Mouse (Mus musculus): Measurements from ENCODE around the gene Cstf1. TPM values are rescaled to one million over a fixed set of nuclear protein-coding genes. Genes with fewer than 3 reads are reported as not detected.

Cstf1 gene
- polyA plus RNA-seq, 1 experiment from 2014 or later, result 36.8 TPM

- H3K9me3 ChIP-seq (replicated peaks), result no peaks in the 10 kb centered on the region
- WGBS, result 64% methylated on average over 7 of the region's 7 CpGs
Observed at GRCm38 (mm10) chr2:172404239-172404638, 33.8 kb downstream of the Cstf1 start.

GRCm38 (mm10) chr2:172405011-172405410, 34.5 kb downstream of the Cstf1 start:
- no peak overlapping the region for H3K9ac ChIP-seq
- H3K4me1 ChIP-seq, result peaks cover 2% of the 10 kb centered on the region; the same call in 1 of the 2 replicates
- no peak overlapping the region for H3K27ac ChIP-seq
- ATAC-seq, result no peak
- H3K4me2 ChIP-seq, result no peak overlapping the region
- no peaks in the 10 kb centered on the region for H3K36me3 ChIP-seq (ENCODE audit: poor library complexity, severe bottlenecking)
- no peaks in the 10 kb centered on the region for H3K27me3 ChIP-seq
- 73% methylated on average over 3 of the region's 3 CpGs for WGBS
- no peak overlapping the region for H3K4me3 ChIP-seq
- no peaks in the 10 kb centered on the region for H3K9me3 ChIP-seq (replicated peaks)

More at GRCm38 (mm10) chr2:172404239-172404638, 33.8 kb downstream of the Cstf1 start:
- Histone ChIP-seq H3K4me2 (no peak overlapping the region), H3K27ac (no peak overlapping the region), H3K27me3 (no peaks in the 10 kb centered on the region), H3K36me3 (ENCODE audit: poor library complexity, severe bottlenecking) (no peaks in the 10 kb centered on the region), H3K4me1 (peaks cover 7% of the 10 kb centered on the region; the same call in 1 of the 2 replicates), H3K4me3 (no peak overlapping the region), H3K9ac (no peak overlapping the region)
- ATAC-seq, result no peak

GRCm38 (mm10) chr2:172406173-172406572, 35.7 kb downstream of the Cstf1 start:
- Histone ChIP-seq H3K27me3 (no peaks in the 10 kb centered on the region), H3K36me3 (ENCODE audit: poor library complexity, severe bottlenecking) (no peaks in the 10 kb centered on the region), H3K4me3 (no peak overlapping the region), H3K9ac (no peak overlapping the region), H3K27ac (no peak overlapping the region), H3K9me3 (replicated peaks) (no peaks in the 10 kb centered on the region), H3K4me2 (no peak overlapping the region), H3K4me1 (no peaks in the 10 kb centered on the region)
- WGBS, result 86% methylated on average over 4 of the region's 4 CpGs
- ATAC-seq, result no peak

GRCm38 (mm10) chr2:172407499-172407898, 37.0 kb downstream of the Cstf1 start:
- Histone ChIP-seq H3K4me3 (no peak overlapping the region), H3K27me3 (no peaks in the 10 kb centered on the region), H3K9ac (no peak overlapping the region), H3K36me3 (ENCODE audit: poor library complexity, severe bottlenecking) (no peaks in the 10 kb centered on the region), H3K9me3 (replicated peaks) (no peaks in the 10 kb centered on the region), H3K27ac (no peak overlapping the region), H3K4me1 (no peaks in the 10 kb centered on the region), H3K4me2 (no peak overlapping the region)
- no peak for ATAC-seq
- 80% methylated on average over 2 of the region's 2 CpGs for WGBS

GRCm38 (mm10) chr2:172410686-172411085, 40.2 kb downstream of the Cstf1 start:
- no peak overlapping the region for H3K4me2 ChIP-seq
- WGBS, result 86% methylated on average over 2 of the region's 2 CpGs
- H3K27ac ChIP-seq, result no peak overlapping the region
- no peaks in the 10 kb centered on the region for H3K27me3 ChIP-seq
- no peaks in the 10 kb centered on the region for H3K36me3 ChIP-seq (ENCODE audit: poor library complexity, severe bottlenecking)
- no peaks in the 10 kb centered on the region for H3K9me3 ChIP-seq (replicated peaks)
- ATAC-seq, result no peak
- H3K4me1 ChIP-seq, result no peaks in the 10 kb centered on the region
- H3K4me3 ChIP-seq, result no peak overlapping the region
- no peak overlapping the region for H3K9ac ChIP-seq

GRCm38 (mm10) chr2:172411091-172411490, 40.6 kb downstream of the Cstf1 start:
- H3K36me3 ChIP-seq (ENCODE audit: poor library complexity, severe bottlenecking), result no peaks in the 10 kb centered on the region
- no peaks in the 10 kb centered on the region for H3K27me3 ChIP-seq
- no peaks in the 10 kb centered on the region for H3K9me3 ChIP-seq (replicated peaks)
- no peak overlapping the region for H3K4me2 ChIP-seq
- no peak overlapping the region for H3K27ac ChIP-seq
- no peak overlapping the region for H3K9ac ChIP-seq
- 86% methylated on average over 11 of the region's 11 CpGs for WGBS
- H3K4me1 ChIP-seq, result no peaks in the 10 kb centered on the region
- no peak for ATAC-seq
- H3K4me3 ChIP-seq, result no peak overlapping the region

- Histone ChIP-seq H3K9ac (no peak overlapping the region), H3K4me3 (no peak overlapping the region), H3K27me3 (no peaks in the 10 kb centered on the region), H3K4me1 (no peaks in the 10 kb centered on the region), H3K27ac (no peak overlapping the region), H3K9me3 (replicated peaks) (no peaks in the 10 kb centered on the region), H3K36me3 (ENCODE audit: poor library complexity, severe bottlenecking) (no peaks in the 10 kb centered on the region), H3K4me2 (no peak overlapping the region)
- ATAC-seq, result no peak
- WGBS, result 15% methylated on average over 9 of the region's 9 CpGs
Observed at GRCm38 (mm10) chr2:172412454-172412853, 42.0 kb downstream of the Cstf1 start.

- 34% methylated on average over 4 of the region's 4 CpGs for WGBS
- Histone ChIP-seq H3K36me3 (ENCODE audit: poor library complexity, severe bottlenecking) (no peaks in the 10 kb centered on the region), H3K27ac (no peak overlapping the region), H3K27me3 (no peaks in the 10 kb centered on the region), H3K4me1 (no peaks in the 10 kb centered on the region), H3K9me3 (replicated peaks) (no peaks in the 10 kb centered on the region), H3K4me2 (no peak overlapping the region), H3K9ac (no peak overlapping the region), H3K4me3 (no peak overlapping the region)
- ATAC-seq, result no peak
Observed at GRCm38 (mm10) chr2:172413273-172413672, 42.8 kb downstream of the Cstf1 start.

- whole genome bisulfite sequencing, result 59% methylated on average over 5 of the region's 5 CpGs
- no peak overlapping the region for H3K4me2 ChIP-seq
- no peaks in the 10 kb centered on the region for H3K36me3 ChIP-seq (ENCODE audit: poor library complexity, severe bottlenecking)
- H3K9ac ChIP-seq, result no peak overlapping the region
- H3K27me3 ChIP-seq, result no peaks in the 10 kb centered on the region
- no peak for ATAC-seq
- no peaks in the 10 kb centered on the region for H3K9me3 ChIP-seq (replicated peaks)
- H3K4me1 ChIP-seq, result no peaks in the 10 kb centered on the region
- H3K27ac ChIP-seq, result no peak overlapping the region
- no peak overlapping the region for H3K4me3 ChIP-seq
Observed at GRCm38 (mm10) chr2:172413894-172414293, 43.4 kb downstream of the Cstf1 start.

GRCm38 (mm10) chr2:172416218-172416617, 45.7 kb downstream of the Cstf1 start:
- 62% methylated on average over 12 of the region's 12 CpGs for WGBS
- H3K9ac ChIP-seq, result no peak overlapping the region
- no peak for ATAC-seq
- H3K27me3 ChIP-seq, result no peaks in the 10 kb centered on the region
- no peaks in the 10 kb centered on the region for H3K4me1 ChIP-seq
- no peaks in the 10 kb centered on the region for H3K36me3 ChIP-seq (ENCODE audit: poor library complexity, severe bottlenecking)
- no peak overlapping the region for H3K27ac ChIP-seq
- no peaks in the 10 kb centered on the region for H3K9me3 ChIP-seq (replicated peaks)
- H3K4me3 ChIP-seq, result no peak overlapping the region
- H3K4me2 ChIP-seq, result no peak overlapping the region

GRCm38 (mm10) chr2:172416876-172417275, 46.4 kb downstream of the Cstf1 start:
- no peak overlapping the region for H3K4me2 ChIP-seq
- no peak for ATAC-seq
- 87% methylated on average over 5 of the region's 5 CpGs for WGBS

GRCm38 (mm10) chr2:172418208-172418607, 47.7 kb downstream of the Cstf1 start:
- Histone ChIP-seq H3K9ac (no peak overlapping the region), H3K4me1 (no peaks in the 10 kb centered on the region), H3K4me2 (no peak overlapping the region), H3K4me3 (no peak overlapping the region), H3K27ac (no peak overlapping the region), H3K36me3 (ENCODE audit: poor library complexity, severe bottlenecking) (no peaks in the 10 kb centered on the region), H3K27me3 (no peaks in the 10 kb centered on the region), H3K9me3 (replicated peaks) (no peaks in the 10 kb centered on the region)
- 87% methylated on average over 5 of the region's 5 CpGs for WGBS
- no peak for ATAC-seq

More at GRCm38 (mm10) chr2:172416876-172417275, 46.4 kb downstream of the Cstf1 start:
- no peak overlapping the region for H3K9ac ChIP-seq
- no peak overlapping the region for H3K27ac ChIP-seq
- no peaks in the 10 kb centered on the region for H3K36me3 ChIP-seq (ENCODE audit: poor library complexity, severe bottlenecking)
- H3K27me3 ChIP-seq, result no peaks in the 10 kb centered on the region
- no peaks in the 10 kb centered on the region for H3K9me3 ChIP-seq (replicated peaks)
- H3K4me1 ChIP-seq, result no peaks in the 10 kb centered on the region
- H3K4me3 ChIP-seq, result no peak overlapping the region

- ATAC-seq, result no peak
- H3K27me3 ChIP-seq, result 0 out of 2 replicates have a peak, but pooled peaks cover 3% of the 10 kb centered on the region
- H3K4me2 ChIP-seq, result no peak overlapping the region
- H3K27ac ChIP-seq, result no peak overlapping the region
- 81% methylated on average over 1 of the region's 1 CpGs for WGBS
- H3K36me3 ChIP-seq (ENCODE audit: poor library complexity, severe bottlenecking), result no peaks in the 10 kb centered on the region
- H3K4me3 ChIP-seq, result no peak overlapping the region
- H3K9ac ChIP-seq, result no peak overlapping the region
- no peaks in the 10 kb centered on the region for H3K4me1 ChIP-seq
- no peaks in the 10 kb centered on the region for H3K9me3 ChIP-seq (replicated peaks)
Observed at GRCm38 (mm10) chr2:172430609-172431008, 60.1 kb downstream of the Cstf1 start.

Measured in forebrain, embryonic 13.5 days (tissue).